Mouse (Mus musculus) c-Kit-positive CD71-positive TER-119-positive erythroid progenitor cells, embryonic 14.5 days (primary cell): ENCODE results near the gene Zdhhc6.

Source experiments
- DNase-seq: peaks from one replicate; pipeline ENCODE4 v3.0.0-alpha.2; 2013; ENCODE audit warnings: low spot score

Gene Zdhhc6

DNA sequence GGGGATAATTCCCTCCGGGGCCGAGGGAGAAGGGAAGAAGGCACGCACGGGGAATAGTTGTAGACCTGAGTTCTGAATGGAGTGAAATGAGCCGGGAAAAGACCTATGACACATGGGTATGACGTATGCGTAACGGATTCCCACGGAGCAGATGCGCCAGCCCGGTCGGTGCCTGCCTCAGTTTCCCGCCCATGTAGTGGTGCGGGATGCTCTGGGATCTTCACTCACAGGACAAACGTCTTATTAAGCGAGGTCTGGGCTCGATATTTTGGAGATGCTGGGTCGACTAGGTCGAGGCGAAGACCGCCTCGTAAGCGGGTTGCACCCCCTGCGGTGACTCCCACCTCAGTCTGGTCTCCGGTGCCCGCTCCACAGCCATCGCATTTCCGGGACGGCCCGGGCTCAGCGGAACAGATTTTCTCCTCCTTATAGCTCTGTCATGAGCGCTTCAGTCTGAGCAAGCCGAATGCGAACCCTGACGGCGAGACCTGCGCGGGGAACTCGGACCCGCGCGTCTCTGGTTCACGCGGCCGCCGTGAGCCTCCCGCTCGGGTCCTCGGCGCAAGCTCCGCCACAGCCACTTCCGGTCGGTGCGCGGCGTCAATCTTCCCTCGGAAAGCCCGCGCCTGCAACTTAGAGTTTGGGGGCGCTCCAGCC lies at the start of gene Zdhhc6:
TSS of gene Zdhhc6 (minus strand) at position 581 of the 657 bp plus-strand sequence.
- DNase-seq = peak; percentile 40

DNA sequence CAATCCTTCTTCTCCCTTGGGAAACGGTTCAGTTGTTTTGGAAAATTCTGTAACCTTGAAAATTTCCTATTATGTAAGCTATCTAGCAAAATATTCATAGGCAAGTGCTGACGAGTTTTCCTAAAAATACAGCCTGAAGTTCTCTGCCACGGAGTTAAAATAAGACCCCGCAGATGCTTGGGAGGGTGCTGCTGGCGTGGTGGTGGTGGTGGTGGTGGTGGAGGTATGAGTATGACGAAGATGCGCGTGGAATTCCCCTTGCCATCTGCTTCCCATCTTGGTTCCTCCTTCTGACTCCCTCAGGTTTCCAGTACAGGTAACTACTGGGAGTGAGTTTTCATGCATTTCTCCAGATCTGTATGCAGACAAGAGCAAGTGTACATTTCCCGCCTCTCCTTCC lies 46.8 kb upstream of the Zdhhc6 start:
- DNase-seq = no peak

DNA sequence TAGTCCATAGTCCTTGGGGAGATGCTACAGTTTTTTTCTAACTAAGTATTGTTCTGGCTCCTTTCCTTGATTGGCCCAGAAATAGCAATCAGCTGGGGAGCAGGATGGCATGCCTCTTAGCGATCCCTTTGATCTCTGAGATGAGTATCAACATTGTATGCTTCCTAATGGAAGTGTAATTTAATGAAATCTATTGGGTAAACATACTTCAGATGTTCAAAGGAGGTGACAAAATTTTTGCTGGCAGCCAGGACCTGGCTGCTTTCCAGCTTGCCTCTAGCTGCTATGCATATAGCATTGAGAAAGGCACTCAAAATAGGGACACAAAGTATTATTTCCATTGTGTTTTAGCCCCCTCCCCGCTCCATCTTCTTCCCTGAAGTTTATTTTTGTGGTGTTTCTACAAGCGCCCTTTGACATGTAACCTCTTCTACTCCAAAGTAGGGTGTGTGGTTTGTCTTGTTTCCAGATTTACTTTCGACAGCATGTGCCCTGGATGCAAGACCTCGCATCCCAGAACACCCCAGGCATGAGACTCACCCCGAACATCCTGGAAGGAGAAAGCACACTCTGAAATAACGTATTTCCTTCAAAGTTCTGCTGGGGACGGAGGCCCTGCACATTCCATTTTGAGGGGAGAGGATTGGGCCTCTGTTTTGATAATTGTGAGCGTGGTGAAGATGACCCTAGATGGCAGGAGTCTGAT lies 35.0 kb upstream of the Zdhhc6 start:
- no peak for DNase-seq

DNA sequence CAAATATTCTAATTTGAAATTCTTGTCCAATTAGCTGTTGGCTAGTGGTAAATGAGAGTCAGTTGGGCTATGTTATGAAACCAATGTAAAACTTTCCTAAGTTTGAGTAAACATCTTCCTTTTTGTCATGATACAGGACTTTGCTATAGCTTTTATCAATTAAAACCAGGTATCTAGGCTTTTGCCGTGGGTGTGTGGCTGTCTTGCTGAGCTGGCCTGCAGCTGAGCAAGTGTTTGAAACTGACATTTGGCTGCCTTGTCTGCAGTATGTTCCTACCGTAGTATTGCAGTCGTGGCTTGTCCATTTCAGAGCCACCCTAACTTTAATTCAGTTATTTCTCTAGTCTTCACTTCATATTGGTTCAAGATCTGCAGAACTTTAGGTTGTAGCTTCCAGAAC lies 32.4 kb upstream of the Zdhhc6 start:
- DNase-seq = no peak

DNA sequence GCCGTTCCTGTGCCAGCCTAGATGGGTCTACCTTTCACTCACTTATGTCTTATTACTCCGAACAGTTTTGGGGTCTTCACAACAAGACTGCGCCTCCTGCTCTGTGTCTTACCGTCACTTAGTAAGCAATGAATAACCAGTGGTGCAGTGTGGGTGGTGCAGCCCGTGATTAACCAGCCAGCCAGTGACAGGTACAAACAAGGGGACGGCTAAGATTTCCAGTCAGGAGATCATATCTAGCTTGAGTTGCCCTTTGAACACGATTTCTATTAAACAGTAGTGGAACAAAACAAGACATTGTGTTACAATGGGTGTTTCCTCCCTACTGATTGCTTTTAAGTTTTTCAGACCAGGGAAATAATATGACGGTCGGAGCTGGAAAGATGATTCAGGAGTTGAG lies 27.4 kb upstream of the Zdhhc6 start:
- DNase-seq = no peak

DNA sequence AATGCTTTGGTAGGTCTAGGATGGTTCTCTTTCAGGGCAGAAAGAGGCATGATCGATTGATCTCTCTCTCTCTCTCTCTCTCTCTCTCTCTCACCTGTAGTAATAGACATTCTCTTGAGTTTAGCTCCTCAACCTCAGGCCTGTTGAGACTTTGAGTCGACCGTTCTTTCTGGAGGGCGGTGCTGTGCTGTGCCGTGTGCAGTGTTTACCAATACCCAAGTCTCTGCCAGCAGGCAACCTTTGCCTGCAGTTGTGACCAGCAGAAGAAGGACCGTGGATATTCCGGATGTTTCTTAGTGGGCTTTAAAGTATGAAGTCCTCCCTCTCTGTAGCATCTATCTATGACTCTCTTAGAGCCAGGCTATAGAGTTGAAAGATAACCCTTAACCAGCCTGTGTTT lies 26.6 kb upstream of the Zdhhc6 start:
- DNase-seq = no peak

DNA sequence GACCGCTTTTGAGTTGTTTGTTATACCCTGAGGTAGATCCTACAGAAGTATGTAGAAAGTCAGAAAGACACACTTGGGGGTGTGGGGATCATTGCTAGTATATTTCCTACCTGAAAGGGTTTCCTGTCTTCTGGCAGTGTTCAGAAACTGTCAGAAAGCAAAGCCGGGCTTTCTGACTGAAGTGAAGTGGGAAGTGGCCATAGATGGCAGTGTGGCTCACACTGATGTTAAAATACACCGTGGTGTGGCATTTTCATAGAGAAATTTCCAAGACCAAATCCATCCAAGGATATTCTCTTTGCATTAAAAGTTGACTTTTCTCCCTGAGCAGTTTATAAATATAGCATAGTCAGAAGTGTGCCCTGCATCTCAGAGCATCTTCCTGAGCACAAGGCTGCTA lies 25.5 kb upstream of the Zdhhc6 start:
- DNase-seq = peak; percentile 23

DNA sequence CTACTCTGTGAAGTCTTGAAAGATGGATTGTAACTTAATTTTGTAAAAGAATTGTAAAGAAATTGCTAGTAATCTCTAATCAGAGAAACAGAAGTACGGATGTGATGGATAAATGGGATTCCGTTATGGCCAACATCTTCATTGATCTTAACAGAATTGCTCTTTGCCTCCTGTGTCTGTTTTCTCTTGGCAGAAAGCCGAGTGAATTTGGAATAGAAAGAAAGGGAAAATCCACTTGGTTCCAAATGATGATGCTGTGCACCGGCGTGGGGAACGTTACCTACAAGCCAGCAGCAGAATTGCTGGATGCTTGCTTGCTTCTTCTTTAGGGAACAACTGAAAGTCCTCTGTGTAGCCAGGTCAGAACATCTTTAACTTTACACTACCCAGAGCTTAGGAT lies 24.7 kb upstream of the Zdhhc6 start:
- no peak for DNase-seq

DNA sequence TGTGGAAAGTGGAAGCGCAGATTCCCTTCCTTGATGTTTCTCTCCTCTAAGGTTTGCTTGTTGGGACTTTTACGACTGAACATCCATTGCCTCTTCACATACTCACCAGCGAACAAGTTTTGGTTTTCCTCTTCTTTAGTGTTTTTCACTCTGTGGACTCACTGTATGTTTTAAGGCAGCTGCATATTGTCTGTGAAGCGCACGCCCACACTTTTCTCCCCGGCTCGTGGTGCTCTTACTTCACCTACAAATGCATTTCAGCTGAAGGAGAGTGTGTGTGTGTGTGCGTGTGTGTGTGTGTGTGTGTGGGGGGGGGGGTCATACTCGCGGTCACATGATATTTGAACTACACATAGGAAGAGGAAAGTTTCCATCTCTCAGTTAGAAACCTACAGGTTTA lies 21.8 kb upstream of the Zdhhc6 start:
- no peak for DNase-seq

DNA sequence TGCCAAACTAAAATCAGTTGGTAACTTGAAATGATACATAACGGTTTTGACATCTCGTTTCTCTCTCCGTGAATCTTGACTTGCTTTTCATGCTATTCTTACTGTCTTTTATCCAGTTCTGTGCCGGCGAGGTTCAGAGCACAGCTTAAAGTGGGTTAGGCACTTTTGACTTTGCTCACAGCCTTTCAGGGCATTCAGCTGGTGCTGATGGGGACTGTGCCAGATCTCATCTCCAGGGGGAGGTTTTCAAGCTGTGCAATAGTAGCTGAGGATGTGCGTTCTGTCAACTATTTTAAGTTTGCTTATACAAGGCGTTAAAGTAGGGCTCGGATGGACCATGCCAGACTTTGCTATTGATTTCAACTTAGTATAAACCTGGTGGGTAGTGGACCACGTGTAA lies 21.2 kb upstream of the Zdhhc6 start:
- no peak for DNase-seq

DNA sequence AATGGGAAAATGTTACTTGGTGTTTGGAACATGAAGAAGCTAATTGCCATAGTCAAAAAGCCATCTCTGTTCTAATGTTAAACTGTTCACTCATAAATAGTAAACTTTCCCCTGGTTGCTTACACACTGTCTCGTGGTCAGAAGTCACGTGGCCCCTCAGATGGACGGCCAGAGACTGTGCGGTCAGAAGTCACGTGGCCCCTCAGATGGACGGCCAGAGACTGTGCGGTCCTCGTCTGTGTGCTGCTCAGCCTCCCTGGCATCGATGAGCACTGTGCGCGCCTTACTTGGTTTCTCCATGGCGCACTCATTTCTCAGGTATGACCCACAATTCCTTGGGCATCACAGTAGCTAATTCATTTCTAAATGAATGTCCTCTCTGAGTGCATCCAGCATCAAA lies 20.6 kb upstream of the Zdhhc6 start:
- DNase-seq = no peak

DNA sequence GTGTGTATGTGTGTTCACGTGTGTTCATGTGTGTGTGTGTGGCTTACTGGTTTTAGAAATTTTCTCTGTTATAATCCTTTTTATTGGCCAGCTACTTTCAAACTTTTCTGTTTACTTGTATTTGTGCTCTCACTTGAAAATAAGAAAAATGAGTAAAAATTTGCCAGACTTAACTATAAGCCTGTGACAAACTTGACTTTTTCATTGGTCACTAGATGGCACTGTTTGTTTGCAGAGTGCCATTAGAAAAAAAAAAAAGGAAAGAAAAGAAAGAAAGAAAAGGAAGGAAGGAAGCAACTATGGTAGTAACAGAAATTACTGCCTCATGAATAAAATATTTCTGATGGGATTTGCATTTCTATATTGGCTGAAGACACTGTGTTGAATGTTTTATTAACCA lies 20.0 kb upstream of the Zdhhc6 start:
- peak; percentile 29 for DNase-seq

DNA sequence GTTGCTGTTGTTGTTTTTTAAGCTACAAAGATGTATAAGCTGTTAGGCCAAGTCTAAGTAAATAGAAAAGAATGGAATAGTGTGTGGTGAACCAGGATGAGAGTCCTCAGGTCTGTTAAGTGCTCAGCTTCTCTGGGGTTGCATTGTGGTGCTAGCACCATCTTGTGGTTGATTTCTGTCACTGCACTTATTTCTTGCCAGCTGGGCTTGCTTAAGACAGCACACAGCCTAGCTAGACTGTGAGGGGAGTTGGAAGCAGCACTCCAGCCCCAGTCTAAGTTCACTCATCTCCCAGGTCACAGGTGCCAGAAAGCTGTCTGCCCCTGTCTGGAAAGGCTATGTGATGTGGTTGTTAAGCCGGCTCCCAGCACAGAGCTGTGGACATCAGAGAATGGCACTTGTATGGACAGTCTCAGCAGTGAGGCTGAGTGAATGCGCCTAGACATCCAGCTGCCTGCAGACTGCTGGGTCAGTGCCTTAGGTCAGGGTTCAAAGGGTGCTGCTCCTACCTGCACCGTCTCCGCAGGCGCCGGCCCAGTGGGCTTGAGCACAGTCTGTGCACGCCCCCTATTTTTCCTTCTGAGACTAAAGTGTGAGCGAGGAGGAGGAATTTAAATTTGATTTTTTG lies 16.9 kb upstream of the Zdhhc6 start:
- peak; percentile 77 for DNase-seq

DNA sequence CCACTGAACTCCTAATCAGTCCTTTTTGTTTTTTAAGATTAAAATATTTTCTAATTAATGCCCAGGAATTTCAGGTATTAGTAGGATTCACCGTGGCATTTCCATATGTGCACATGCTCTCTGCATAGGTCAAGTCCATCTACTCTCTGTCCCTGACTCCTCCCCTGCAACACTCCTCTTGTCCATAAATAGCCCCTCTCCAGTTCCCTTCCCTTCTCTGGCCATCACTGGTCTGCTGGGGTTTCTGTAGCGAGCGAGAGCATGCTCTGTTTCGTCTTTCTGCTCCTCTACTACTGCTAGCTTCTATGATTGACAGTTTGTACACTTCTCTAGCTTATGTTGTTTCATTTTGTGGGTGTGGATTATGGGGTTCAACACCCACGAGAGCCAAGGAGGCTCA lies 15.9 kb upstream of the Zdhhc6 start:
- no peak for DNase-seq

DNA sequence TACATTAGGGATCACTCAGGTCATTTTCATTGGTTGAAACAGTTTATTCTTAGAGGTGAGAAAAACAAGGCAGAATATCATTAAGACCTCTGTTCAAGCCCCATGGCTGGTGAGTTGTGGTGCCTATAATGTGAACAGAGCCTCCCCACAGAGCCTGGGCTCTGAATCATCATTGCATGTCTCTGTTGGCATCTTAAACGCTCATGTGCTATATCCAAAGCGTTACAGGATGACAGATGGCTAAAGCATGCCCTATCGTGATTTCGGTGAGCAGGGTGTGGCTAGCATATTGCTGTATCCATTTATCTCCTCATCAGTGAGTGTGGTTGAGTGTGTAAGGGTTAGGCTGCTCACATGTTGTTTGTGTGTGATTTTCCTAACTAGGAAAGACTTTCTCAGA lies 11.7 kb upstream of the Zdhhc6 start:
- DNase-seq = no peak

DNA sequence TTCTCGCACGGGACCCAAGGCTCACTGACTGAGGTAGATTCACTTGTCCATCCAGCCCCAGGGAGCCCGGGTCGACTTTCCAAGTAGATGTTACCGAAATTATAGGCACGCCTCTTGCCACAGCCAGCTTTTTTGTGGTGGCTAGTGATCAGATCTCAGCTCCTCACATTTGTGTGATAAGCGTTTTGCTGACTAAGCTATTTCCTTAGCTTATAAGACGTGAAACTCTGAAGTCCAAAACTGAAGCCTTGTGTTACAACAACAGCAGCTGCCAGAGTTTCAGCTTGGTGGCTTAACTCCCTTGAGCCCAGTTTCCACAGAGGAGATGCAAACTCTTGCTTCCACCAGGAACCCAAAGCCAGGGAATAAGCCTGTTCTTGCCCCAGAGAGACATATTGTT lies 6.8 kb upstream of the Zdhhc6 start:
- DNase-seq = no peak

DNA sequence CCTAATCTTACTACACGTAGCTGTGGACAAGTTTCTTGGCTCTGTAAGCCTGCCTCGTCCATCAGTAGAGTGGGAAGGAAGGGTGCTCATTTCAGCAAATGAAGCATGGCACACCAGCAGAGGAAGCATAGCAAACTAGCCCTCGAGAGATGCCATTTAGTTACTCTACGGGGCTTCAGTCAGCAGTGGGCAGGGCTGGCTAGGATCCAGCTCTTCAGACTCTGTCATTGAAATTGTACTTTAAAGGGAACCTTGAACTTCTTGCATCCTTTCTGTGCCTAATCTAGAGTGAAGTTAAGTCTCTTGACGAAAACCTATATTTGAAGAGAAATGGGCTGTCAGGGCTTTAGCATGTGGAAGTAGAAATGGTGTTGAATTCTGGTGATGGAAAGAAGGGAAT lies 3.7 kb upstream of the Zdhhc6 start:
- no peak for DNase-seq

DNA sequence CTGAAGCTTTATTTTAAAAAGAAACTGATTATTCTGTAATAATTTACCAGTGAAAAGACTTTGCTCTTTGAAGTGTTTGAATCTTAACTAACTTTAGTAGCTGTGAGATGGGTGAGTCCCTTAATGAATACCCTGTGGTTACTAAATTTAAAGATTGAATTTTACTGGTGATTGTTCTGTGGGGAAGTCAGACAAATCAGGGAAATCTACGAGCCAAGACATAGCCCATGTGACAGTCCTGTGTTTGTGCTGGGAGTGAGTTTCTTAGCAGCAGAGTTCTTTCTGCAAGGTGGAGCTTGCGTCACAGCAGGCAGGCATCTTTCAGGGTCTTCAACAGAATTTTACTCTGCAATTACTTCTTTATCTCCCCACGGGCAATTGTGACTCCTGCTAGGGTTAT lies 3.2 kb upstream of the Zdhhc6 start:
- no peak for DNase-seq

DNA sequence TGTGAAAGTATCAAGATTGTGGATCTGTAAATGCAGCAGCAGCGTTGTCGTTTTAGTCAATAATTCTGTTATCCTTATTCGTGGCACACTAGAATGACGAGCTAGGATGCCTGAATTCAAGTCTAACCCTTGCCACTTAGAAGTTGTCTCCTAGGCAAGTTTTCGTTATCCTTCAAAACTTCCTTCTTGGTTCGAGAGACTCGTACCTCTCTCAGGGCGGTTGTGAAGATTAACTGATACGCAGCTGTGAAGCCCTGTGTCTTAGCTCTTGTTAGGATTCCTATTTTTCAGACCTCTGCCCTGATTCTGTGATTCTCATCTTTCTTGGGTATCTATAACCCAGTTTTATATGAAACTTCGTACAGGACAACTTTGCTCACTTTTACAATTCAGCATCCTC lies 1.1 kb upstream of the Zdhhc6 start:
- DNase-seq = no peak

DNA sequence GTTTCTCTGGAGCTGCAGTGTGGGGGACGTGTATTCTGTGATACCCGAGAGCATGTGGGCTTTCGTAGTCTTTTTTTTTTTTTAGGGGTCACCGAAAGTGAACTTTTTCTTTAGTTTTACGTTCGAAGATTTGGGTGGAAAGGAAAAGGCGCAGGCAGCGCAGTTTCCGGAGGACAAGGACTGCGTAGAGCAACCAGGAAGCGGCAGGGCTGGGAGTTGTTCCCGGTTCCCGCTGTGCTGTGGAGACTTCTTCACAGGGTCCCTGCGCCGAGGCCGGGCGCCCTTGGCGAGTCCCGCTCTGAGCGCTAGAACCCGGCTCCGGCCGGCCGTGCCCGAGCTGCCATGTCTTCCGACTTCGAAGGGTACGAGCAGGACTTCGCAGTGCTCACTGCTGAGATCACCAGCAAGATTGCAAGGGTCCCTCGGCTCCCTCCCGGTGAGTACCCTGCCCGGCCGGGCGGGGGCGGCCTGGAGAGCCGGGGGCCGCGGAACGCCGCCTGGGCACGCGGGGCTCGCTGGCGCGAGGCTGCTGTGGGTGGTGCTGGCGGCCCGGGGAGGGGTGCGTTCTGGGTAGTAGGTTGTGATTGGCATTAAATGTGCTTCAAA lies 380 bp upstream of the Zdhhc6 start, which contains the start of gene Vti1a:
TSS of gene Vti1a (plus strand) at position 187 of the 606 bp plus-strand sequence.
- DNase-seq = peak; percentile 92

DNA sequence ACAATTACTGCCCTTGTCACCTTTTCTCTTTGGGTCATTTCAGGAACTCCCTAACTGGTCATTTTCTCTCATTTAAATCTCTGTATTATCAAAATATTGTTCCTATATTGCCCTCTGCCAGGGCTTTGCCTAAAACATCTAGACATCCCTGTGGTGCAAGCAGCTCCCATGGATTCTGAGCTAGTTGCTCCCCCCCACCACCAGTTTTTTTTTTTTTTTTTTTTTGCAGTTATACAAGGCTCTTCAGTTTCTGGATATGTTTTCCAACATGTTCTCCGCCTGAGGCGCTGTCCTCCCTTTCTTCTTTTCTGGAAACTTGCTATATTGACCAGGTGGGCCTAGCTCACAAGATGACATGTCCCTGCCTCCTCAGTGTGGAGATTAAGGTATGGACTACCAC lies 2.2 kb downstream of the Zdhhc6 start:
- no peak for DNase-seq

DNA sequence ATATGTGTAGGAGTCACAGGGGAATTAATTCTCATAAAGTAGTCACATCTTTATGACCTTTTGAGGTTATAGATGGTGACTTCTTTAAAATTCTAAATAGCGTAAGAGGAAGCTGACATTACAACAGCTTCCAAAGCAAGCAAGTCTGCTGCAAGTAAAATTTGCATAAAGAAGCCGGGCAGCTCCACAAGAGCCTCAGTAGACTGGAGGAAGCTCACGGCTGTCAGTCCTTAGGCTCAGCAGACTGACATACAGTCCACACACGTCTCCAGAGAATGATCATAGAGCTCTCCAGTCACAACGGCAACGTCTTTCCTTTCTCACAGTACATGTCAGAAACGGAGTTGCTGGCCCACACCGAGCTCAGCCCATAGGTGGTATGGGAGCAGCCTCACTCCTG lies 4.0 kb downstream of the Zdhhc6 start:
- DNase-seq = no peak

DNA sequence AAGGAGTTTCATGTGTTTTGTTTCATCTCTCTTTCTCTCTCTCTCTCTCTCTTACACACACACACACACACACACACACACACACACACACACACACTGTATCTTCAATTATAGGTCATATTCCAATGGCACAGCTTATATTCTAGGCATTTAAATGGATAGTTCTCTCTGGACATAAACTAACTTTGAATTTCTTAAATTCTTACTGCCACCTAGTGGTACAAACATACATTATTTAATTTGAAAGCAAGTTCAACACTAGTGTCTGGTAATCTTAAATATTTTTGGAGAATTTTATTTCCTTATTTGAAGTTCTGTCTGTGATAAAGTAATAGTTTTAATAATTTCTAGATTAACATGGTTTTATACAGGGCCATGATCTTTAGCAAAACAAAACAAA lies 10.8 kb downstream of the Zdhhc6 start:
- no peak for DNase-seq
